Mouse (Mus musculus) myocyte (in vitro differentiated cells): ENCODE measurements around the gene Olfr503.

Source experiments
- CEBPB ChIP-seq: IDR thresholded peaks from 2 replicates; pipeline ENCODE4 v1.6.1; 2011; ENCODE audit warnings: mild to moderate bottlenecking, moderate library complexity; ENCODE audit not compliant: poor library complexity, insufficient read depth, severe bottlenecking
- MAX ChIP-seq: IDR thresholded peaks from one replicate; pipeline ENCODE4 v1.6.1; 2011; ENCODE audit warnings: low read depth, mild to moderate bottlenecking, control low read depth
- MYOD1 ChIP-seq, 3 experiments: IDR thresholded peaks; one replicate each; pipeline ENCODE4 v1.6.1; 2011; ENCODE audit warnings: control low read depth in 2 of 3, low read depth in 2 of 3, mild to moderate bottlenecking in 2 of 3, moderate library complexity in 1 of 3; ENCODE audit not compliant: insufficient read length in 2 of 3, control insufficient read depth in 1 of 3
- POLR2A ChIP-seq: IDR thresholded peaks from one replicate; pipeline ENCODE4 v1.6.1; 2011; ENCODE audit warnings: low read depth, mild to moderate bottlenecking, control low read depth, moderate library complexity; ENCODE audit not compliant: insufficient read length
- REST ChIP-seq: IDR thresholded peaks from one replicate; pipeline ENCODE4 v1.6.1; 2011; ENCODE audit warnings: mild to moderate bottlenecking, control low read depth, moderate library complexity; ENCODE audit not compliant: insufficient read depth, insufficient read length
- TCF12 ChIP-seq: IDR thresholded peaks from one replicate; pipeline ENCODE4 v1.6.1; 2011; ENCODE audit warnings: mild to moderate bottlenecking, control low read depth; ENCODE audit not compliant: poor library complexity, insufficient read depth, severe bottlenecking

GRCm38 (mm10) chr7:108524965-108525364 is 19.4 kb upstream of the Olfr503 start, which contains the start of gene Olfr502:
- TF ChIP-seq POLR2A (no peak), TCF12 (no peak), MYOD1 (IDR thresholded peaks at IDR 0.05; ENCODE audit: control insufficient read depth in 1 of 3, insufficient read length in 2 of 3, low read depth in 2 of 3) (no peak), CEBPB (no peak), MAX (no peak), REST (no peak)
